Mouse (Mus musculus) forebrain, embryonic 13.5 days (tissue): Measurements from ENCODE around the gene Hoxa2. TPM values are rescaled to one million over a fixed set of nuclear protein-coding genes. Genes with fewer than 3 reads are reported as not detected.

Experiments used
- ATAC-seq: fragments of 200-750 bp; cut with Nextera tagmentation; 2 replicates; pipeline ENCODE4 v1.8.0; 2017
- H3K27ac ChIP-seq: fragments of 300-500 bp; sonication (generic); 2 replicates; pipeline ENCODE4 v1.5.1; 2015; ENCODE audit warnings: inconsistent platforms, mild to moderate bottlenecking, moderate library complexity
- H3K27me3 ChIP-seq: fragments of 300-500 bp; sonication (generic); 2 replicates; pipeline ENCODE4 v1.6.1; 2015; ENCODE audit warnings: mild to moderate bottlenecking, inconsistent platforms
- H3K36me3 ChIP-seq: fragments of 300-500 bp; sonication (generic); 2 replicates; pipeline ENCODE4 v1.6.1; 2015; ENCODE audit warnings: mild to moderate bottlenecking, inconsistent platforms; ENCODE audit not compliant: poor library complexity, severe bottlenecking
- H3K4me1 ChIP-seq: fragments of 300-500 bp; sonication (generic); 2 replicates; pipeline ENCODE4 v1.6.1; 2015; ENCODE audit warnings: inconsistent platforms
- H3K4me2 ChIP-seq: fragments of 300-500 bp; sonication (generic); 2 replicates; pipeline ENCODE4 v1.6.1; 2015; ENCODE audit warnings: inconsistent platforms, mild to moderate bottlenecking, moderate library complexity
- H3K4me3 ChIP-seq: fragments of 300-500 bp; sonication (generic); 2 replicates; pipeline ENCODE4 v1.5.1; 2015; ENCODE audit warnings: mild to moderate bottlenecking, inconsistent platforms
- H3K9ac ChIP-seq: fragments of 300-500 bp; sonication (generic); 2 replicates; pipeline ENCODE4 v1.6.1; 2015; ENCODE audit warnings: mild to moderate bottlenecking, inconsistent platforms
- H3K9me3 ChIP-seq: fragments of 300-500 bp; sonication (generic); replicated peaks from 2 replicates; pipeline ENCODE4 v1.6.1; 2016; ENCODE audit warnings: inconsistent platforms
- WGBS: fragments of 180-500 bp; shearing (Covaris S2); methylation state at CpG from one replicate; pipeline ENCODE4 v1.1.7; 2015; 5-methylcytosine and 5-hydroxymethylcytosine counted together
- polyA plus RNA-seq: library from polyadenylated mRNA; unstranded; fragments of >200 nt; fragmentation: Nextera tagmentation; extraction: Ambion mirVana; gene quantifications from 2 replicates; pipeline ENCODE4 v1.2.1, GENCODE M21; 2015

Gene Hoxa2
- polyA plus RNA-seq, 1 experiment from 2014 or later: not detected

GRCm38 (mm10) chr6:52158276-52159051 lies 6.2 kb downstream of the Hoxa2 start, which contains the start of gene Hoxa1:
Hoxa1 (minus strand) TSS chr6:52158317.
- Histone ChIP-seq H3K27ac (no peak within 1 kb of the TSS), H3K4me3 (peak within 1 kb of the TSS; percentile 52), H3K9ac (peak within 1 kb of the TSS; percentile 44), H3K36me3 (no peaks in the 10 kb centered on the region), H3K27me3 (peaks cover 99% of the 10 kb centered on the region), H3K4me1 (peaks cover 17% of the 10 kb centered on the region), H3K9me3 (no peaks in the 10 kb centered on the region), H3K4me2 (peak within 1 kb of the TSS; percentile 95)
- WGBS: under 1% methylated on average over 54 of the region's 55 CpGs
- ATAC-seq: peak; percentile 78

DNA sequence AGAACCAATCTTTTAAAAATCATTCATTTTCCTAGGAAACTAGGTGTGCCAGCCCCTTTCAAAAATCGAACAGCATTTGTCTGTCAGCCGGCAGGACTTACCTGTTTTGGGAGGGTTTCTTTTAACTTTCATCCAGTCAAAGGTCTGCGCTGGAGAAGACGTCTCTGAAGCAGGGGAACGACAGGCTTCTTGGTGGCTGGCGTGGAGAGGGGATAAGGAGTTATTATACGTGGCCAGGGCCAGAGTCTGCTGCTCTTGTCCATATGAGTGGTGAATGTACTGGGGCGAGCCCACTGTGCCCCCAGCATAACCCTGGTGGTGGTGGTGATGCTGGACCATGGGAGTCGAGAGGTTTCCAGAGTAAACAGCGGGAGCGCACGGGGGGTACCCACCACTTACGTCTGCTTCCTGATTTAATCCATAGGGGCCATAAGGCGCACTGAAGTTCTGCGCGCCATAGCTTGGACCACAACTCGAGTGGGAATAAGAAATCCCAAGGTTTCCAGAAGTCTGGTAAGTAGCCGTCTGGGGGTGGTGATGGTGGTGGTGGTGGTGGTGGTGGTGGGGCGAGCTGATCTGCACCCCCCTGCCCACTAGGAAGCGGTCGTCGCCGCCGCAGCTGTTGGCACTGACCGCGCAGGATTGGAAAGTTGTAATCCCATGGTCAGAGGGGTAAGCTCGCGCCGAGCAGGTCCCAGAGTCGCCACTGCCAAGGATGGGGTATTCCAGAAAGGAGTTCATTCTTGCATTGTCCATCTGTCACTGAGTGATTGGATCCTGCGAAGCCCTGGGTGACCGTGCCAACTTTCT lies 7.0 kb downstream of the Hoxa2 start:
- ATAC-seq: no peak; the same call in 1 of the 2 replicates
- H3K4me1 ChIP-seq: peaks cover 17% of the 10 kb centered on the region
- no peaks in the 10 kb centered on the region for H3K36me3 ChIP-seq
- no peak overlapping the region for H3K9ac ChIP-seq
- 2% methylated on average over 32 of the region's 32 CpGs for WGBS
- peak overlapping the region; percentile 95 for H3K4me2 ChIP-seq
- peak overlapping the region; percentile 52 for H3K4me3 ChIP-seq
- H3K9me3 ChIP-seq: no peaks in the 10 kb centered on the region
- peaks cover 99% of the 10 kb centered on the region for H3K27me3 ChIP-seq
- no peak overlapping the region for H3K27ac ChIP-seq

- Histone ChIP-seq H3K4me3 (no peak overlapping the region), H3K27ac (no peak overlapping the region), H3K9me3 (no peaks in the 10 kb centered on the region), H3K27me3 (peaks cover 100% of the 10 kb centered on the region), H3K36me3 (no peaks in the 10 kb centered on the region), H3K9ac (no peak overlapping the region), H3K4me1 (peaks cover 17% of the 10 kb centered on the region), H3K4me2 (no peak overlapping the region)
- ATAC-seq: no peak
- 1% methylated on average over 20 of the region's 20 CpGs for WGBS
Measured at GRCm38 (mm10) chr6:52156551-52157200, 8.0 kb downstream of the Hoxa2 start.

- Histone ChIP-seq H3K4me3 (no peak overlapping the region), H3K4me2 (no peak overlapping the region), H3K4me1 (peaks cover 14% of the 10 kb centered on the region), H3K27ac (no peak overlapping the region), H3K9me3 (no peaks in the 10 kb centered on the region), H3K9ac (no peak overlapping the region), H3K27me3 (peaks cover 100% of the 10 kb centered on the region), H3K36me3 (no peaks in the 10 kb centered on the region)
- 33% methylated on average over 3 of the region's 3 CpGs for WGBS
- ATAC-seq: no peak
Measured at GRCm38 (mm10) chr6:52155471-52155870, 9.2 kb downstream of the Hoxa2 start.

- no peak for ATAC-seq
- Histone ChIP-seq H3K27ac (no peak overlapping the region), H3K4me1 (peaks cover 12% of the 10 kb centered on the region), H3K4me3 (no peak overlapping the region), H3K9ac (no peak overlapping the region), H3K36me3 (no peaks in the 10 kb centered on the region), H3K4me2 (no peak overlapping the region), H3K9me3 (peaks cover 5% of the 10 kb centered on the region; the same call in 1 of the 2 replicates), H3K27me3 (peaks cover 100% of the 10 kb centered on the region)
- 3% methylated on average over 5 of the region's 5 CpGs for WGBS
Measured at GRCm38 (mm10) chr6:52154044-52154443, 10.6 kb downstream of the Hoxa2 start.

DNA sequence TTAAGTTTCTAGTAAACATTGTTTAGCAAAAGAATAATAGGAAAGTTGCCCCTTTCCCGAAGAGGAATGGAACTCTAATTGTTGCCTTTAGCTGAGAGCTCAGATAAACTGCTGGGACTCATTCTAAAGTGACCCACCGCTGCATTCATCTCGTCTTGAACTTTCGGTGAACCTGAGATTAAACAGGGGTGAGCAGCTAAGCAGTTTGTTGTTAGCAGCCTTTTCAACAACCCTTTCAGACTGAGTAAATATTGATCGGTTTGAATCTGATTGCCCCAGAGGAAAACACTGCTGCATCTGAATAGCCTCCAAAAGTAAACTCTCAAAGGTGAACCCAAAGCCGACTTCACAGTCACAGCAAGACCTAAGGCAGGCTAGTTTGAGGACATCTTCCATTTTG lies 11.4 kb downstream of the Hoxa2 start:
- Histone ChIP-seq H3K4me1 (peaks cover 4% of the 10 kb centered on the region), H3K9ac (no peak overlapping the region), H3K36me3 (no peaks in the 10 kb centered on the region), H3K27me3 (peaks cover 99% of the 10 kb centered on the region), H3K4me2 (no peak overlapping the region), H3K27ac (no peak overlapping the region), H3K4me3 (no peak overlapping the region), H3K9me3 (peaks cover 5% of the 10 kb centered on the region; the same call in 1 of the 2 replicates)
- under 1% methylated on average over 6 of the region's 6 CpGs for WGBS
- no peak for ATAC-seq

- H3K4me3 ChIP-seq: no peak overlapping the region
- H3K27me3 ChIP-seq: peaks cover 99% of the 10 kb centered on the region
- 1% methylated on average over 16 of the region's 16 CpGs for WGBS
- H3K9ac ChIP-seq: no peak overlapping the region
- no peak overlapping the region for H3K27ac ChIP-seq
- H3K4me1 ChIP-seq: no peaks in the 10 kb centered on the region
- H3K9me3 ChIP-seq: peaks cover 5% of the 10 kb centered on the region; the same call in 1 of the 2 replicates
- H3K36me3 ChIP-seq: no peaks in the 10 kb centered on the region
- H3K4me2 ChIP-seq: no peak overlapping the region
- no peak for ATAC-seq
Measured at GRCm38 (mm10) chr6:52152226-52153193, 12.1 kb downstream of the Hoxa2 start.

DNA sequence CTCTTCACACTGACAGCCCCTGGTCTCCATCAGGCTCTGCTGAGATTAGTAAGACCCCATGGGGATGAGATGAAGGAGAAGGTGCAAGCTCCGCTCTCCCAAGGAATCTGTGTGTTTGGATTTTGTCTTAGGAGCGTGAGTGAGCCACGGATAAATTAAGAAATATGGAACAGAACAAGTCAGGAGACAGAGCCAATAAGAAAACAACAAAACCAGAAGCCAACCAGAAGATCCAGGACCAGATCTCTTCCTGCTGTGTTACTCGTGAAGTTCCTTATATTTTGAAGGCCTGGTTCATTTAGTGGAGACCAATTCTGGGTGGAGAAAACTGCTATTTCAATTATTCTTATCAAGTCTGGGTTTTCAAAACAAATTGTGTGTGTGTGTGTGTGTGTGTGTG lies 13.1 kb downstream of the Hoxa2 start:
- Histone ChIP-seq H3K27me3 (peaks cover 99% of the 10 kb centered on the region), H3K4me3 (no peak overlapping the region), H3K27ac (no peak overlapping the region), H3K9ac (no peak overlapping the region), H3K9me3 (peaks cover 5% of the 10 kb centered on the region; the same call in 1 of the 2 replicates), H3K4me2 (no peak overlapping the region), H3K4me1 (no peaks in the 10 kb centered on the region), H3K36me3 (no peaks in the 10 kb centered on the region)
- ATAC-seq: no peak
- WGBS: 1% methylated on average over 4 of the region's 4 CpGs

DNA sequence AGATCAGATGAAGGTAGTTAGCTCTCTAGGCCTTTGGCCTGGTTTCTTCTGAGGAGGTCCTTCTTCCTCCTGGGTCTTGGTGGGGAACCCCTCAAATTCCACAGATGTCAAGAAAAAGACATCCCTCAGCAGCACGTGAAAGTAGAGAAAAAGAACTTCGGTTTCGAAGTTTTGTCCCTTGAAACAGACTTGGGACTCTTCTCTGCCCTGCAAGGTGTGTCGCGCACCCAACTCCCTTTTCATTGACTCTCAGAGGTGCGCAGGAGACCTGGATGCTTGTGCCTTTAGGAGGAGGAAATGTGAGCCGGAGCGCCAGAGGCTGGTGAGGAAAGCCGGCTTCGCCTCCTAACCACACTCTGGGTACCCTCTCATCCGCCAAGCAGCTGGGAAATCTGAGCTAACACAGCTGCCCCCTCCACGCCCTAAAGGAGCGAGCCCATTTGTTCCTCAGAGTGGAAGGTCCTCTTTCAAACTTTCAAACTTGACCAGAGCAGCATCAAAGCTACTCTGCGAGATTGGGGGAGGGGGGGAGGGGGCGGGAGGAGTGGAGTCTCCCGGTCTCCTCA lies 14.1 kb downstream of the Hoxa2 start:
- Histone ChIP-seq H3K36me3 (no peaks in the 10 kb centered on the region), H3K27ac (no peak overlapping the region), H3K9me3 (peaks cover 5% of the 10 kb centered on the region; the same call in 1 of the 2 replicates), H3K4me2 (no peak overlapping the region), H3K4me1 (no peaks in the 10 kb centered on the region), H3K9ac (no peak overlapping the region), H3K27me3 (peaks cover 94% of the 10 kb centered on the region), H3K4me3 (no peak overlapping the region)
- WGBS: 3% methylated on average over 16 of the region's 16 CpGs
- no peak for ATAC-seq

DNA sequence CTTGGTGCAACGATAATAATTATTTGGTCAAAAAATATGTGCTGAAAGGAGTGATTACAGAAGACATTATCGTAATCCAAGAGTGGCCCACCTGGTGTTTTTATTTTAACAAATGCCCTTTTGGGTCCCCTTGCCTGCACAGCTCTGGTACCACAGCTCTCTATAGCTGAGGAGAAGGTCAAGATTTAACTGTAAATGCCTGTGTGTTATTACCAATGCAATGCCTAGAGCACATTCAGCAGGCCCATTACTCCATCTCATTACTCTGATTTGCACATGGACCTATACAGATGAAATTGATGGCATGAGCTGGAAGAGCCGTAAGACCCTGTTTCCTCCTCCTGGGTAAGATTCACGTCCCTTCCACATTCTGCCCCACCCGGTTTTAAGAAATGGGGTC lies 25.5 kb downstream of the Hoxa2 start:
- no peaks in the 10 kb centered on the region for H3K9me3 ChIP-seq
- no peak overlapping the region for H3K4me2 ChIP-seq
- H3K4me3 ChIP-seq: no peak overlapping the region
- H3K27me3 ChIP-seq: peaks cover 10% of the 10 kb centered on the region
- 0 out of 2 replicates have a peak, but pooled peaks cover 5% of the 10 kb centered on the region for H3K4me1 ChIP-seq
- H3K9ac ChIP-seq: no peak overlapping the region
- 90% methylated on average over 5 of the region's 5 CpGs for WGBS
- H3K36me3 ChIP-seq: no peaks in the 10 kb centered on the region
- no peak for ATAC-seq
- H3K27ac ChIP-seq: no peak overlapping the region

DNA sequence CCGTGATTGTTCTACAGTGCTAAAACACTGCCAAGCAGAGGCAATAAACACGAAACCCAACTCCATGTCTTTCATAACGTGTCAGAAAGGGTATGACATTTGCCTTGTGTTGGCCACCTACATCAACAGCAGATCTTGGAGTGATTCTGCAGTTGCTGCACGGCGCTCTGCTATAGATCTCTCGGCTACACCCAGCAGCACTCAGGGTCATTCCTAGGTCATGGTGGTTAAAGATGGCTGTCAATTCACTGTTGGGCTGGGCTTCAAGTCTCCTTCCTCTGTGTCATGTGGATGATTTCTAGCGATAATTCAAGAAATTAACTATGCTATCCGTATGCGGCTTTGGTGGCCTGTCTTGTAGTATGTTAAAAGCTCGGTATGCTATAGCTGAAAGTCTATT lies 26.1 kb downstream of the Hoxa2 start:
- Histone ChIP-seq H3K9ac (no peak overlapping the region), H3K9me3 (no peaks in the 10 kb centered on the region), H3K4me1 (0 out of 2 replicates have a peak, but pooled peaks cover 5% of the 10 kb centered on the region), H3K27ac (no peak overlapping the region), H3K4me3 (no peak overlapping the region), H3K4me2 (no peak overlapping the region), H3K36me3 (no peaks in the 10 kb centered on the region), H3K27me3 (peaks cover 8% of the 10 kb centered on the region)
- no peak for ATAC-seq
- WGBS: 79% methylated on average over 10 of the region's 10 CpGs
